Mouse (Mus musculus) cerebellum, adult (tissue): Measurements from ENCODE around the gene Lnx1.
A peak's percentile ranks its signal among the peaks of the same experiment; 100 is the strongest.

Experiments
- ATAC-seq: cut with Nextera tagmentation; 2 replicates; pipeline ENCODE4 v1.9.2; 2017; ENCODE audit warnings: mild to moderate bottlenecking, moderate library complexity, mixed read lengths; ENCODE audit not compliant: insufficient number of reproducible peaks, low FRiP score, low TSS enrichment

The Lnx1 gene

GRCm38 (mm10) chr5:74702766-74703165 is at the start of gene Lnx1:
TSS of gene Lnx1 (minus strand) at chr5:74702912.
- no peak for ATAC-seq

GRCm38 (mm10) chr5:74750501-74750900 is 47.8 kb upstream of the Lnx1 start:
- ATAC-seq: no peak

- no peak for ATAC-seq
Measured at GRCm38 (mm10) chr5:74747476-74747875, 44.8 kb upstream of the Lnx1 start.

GRCm38 (mm10) chr5:74740951-74741350 is 38.2 kb upstream of the Lnx1 start:
- ATAC-seq: no peak

- no peak for ATAC-seq
Measured at GRCm38 (mm10) chr5:74739435-74739834, 36.7 kb upstream of the Lnx1 start.

GRCm38 (mm10) chr5:74738312-74738711 is 35.6 kb upstream of the Lnx1 start:
- ATAC-seq: no peak

GRCm38 (mm10) chr5:74733885-74734558 is 31.3 kb upstream of the Lnx1 start:
- ATAC-seq: no peak

GRCm38 (mm10) chr5:74732613-74733012 is 29.9 kb upstream of the Lnx1 start:
- ATAC-seq: no peak

- no peak for ATAC-seq
Measured at GRCm38 (mm10) chr5:74730601-74731000, 27.9 kb upstream of the Lnx1 start.

GRCm38 (mm10) chr5:74729567-74729966 is 26.9 kb upstream of the Lnx1 start:
- no peak for ATAC-seq

- ATAC-seq: peak; percentile 53; the same call in 1 of the 2 replicates
Measured at GRCm38 (mm10) chr5:74728186-74728585, 25.5 kb upstream of the Lnx1 start.

GRCm38 (mm10) chr5:74727319-74727718 is 24.6 kb upstream of the Lnx1 start:
- no peak for ATAC-seq

GRCm38 (mm10) chr5:74725541-74725940 is 22.8 kb upstream of the Lnx1 start:
- ATAC-seq: no peak

- no peak for ATAC-seq
Measured at GRCm38 (mm10) chr5:74721816-74722215, 19.1 kb upstream of the Lnx1 start.

- no peak for ATAC-seq
Measured at GRCm38 (mm10) chr5:74720661-74721060, 17.9 kb upstream of the Lnx1 start.

- ATAC-seq: no peak
Measured at GRCm38 (mm10) chr5:74716165-74716564, 13.5 kb upstream of the Lnx1 start.

GRCm38 (mm10) chr5:74712811-74713210 is 10.1 kb upstream of the Lnx1 start:
- no peak for ATAC-seq

GRCm38 (mm10) chr5:74711988-74712387 is 9.3 kb upstream of the Lnx1 start:
- no peak for ATAC-seq

- no peak for ATAC-seq
Measured at GRCm38 (mm10) chr5:74711056-74711455, 8.3 kb upstream of the Lnx1 start.

GRCm38 (mm10) chr5:74710181-74710580 is 7.5 kb upstream of the Lnx1 start:
- no peak for ATAC-seq

GRCm38 (mm10) chr5:74704460-74704790 is 1.7 kb upstream of the Lnx1 start:
- peak; percentile 56; the same call in 1 of the 2 replicates for ATAC-seq

GRCm38 (mm10) chr5:74703741-74704459 is 1.2 kb upstream of the Lnx1 start:
- ATAC-seq: no peak
